Mouse (Mus musculus) heart, adult 2 months (tissue): ENCODE measurements at regions not wholly inside any gene's neighbourhood (a gene's known extent, or its start where the extent isn't known, plus 50 kb on each side); places are given as distances from the start of the nearest gene placed in this dataset.

ENCODE experiments used
- DNase-seq, 2 experiments: peaks; one replicate each; pipeline ENCODE4 v3.0.0; 2021
- H3K27ac ChIP-seq: fragments of 200-600 bp; 2 replicates; pipeline ENCODE4 v1.8.1; 2022
- H3K27me3 ChIP-seq: fragments of 200-500 bp; 2 replicates; pipeline ENCODE4 v1.6.1; 2012; ENCODE audit warnings: mild to moderate bottlenecking, low read length, inconsistent platforms, mixed read lengths; ENCODE audit not compliant: control insufficient read depth, insufficient read depth
- H3K36me3 ChIP-seq: fragments of 200-500 bp; 2 replicates; pipeline ENCODE4 v1.6.1; 2012; ENCODE audit warnings: low read length, inconsistent platforms; ENCODE audit not compliant: control insufficient read depth, insufficient read depth
- H3K4me1 ChIP-seq: fragments of 200-500 bp; 2 replicates; pipeline ENCODE4 v1.6.1; 2011; ENCODE audit warnings: low read length; ENCODE audit not compliant: control insufficient read depth, insufficient read depth
- H3K4me3 ChIP-seq: fragments of 200-600 bp; 2 replicates; pipeline ENCODE4 v1.8.1; 2022
- H3K79me2 ChIP-seq: fragments of 200-500 bp; replicated peaks from 2 replicates; pipeline ENCODE4 v1.6.1; 2012; ENCODE audit warnings: mild to moderate bottlenecking, inconsistent platforms, low read length, moderate library complexity, mixed read lengths; ENCODE audit not compliant: control insufficient read depth, insufficient read depth
- H3K9ac ChIP-seq: fragments of 200-500 bp; 2 replicates; pipeline ENCODE4 v1.6.1; 2012; ENCODE audit warnings: low read depth, mild to moderate bottlenecking, control low read depth, inconsistent platforms, low read length, mixed read lengths
- CTCF ChIP-seq: fragments of 200-600 bp; IDR thresholded peaks from 2 replicates; pipeline ENCODE4 v1.8.1; 2022; ENCODE audit warnings: antibody characterized with exemption, mild to moderate bottlenecking, moderate library complexity
- EP300 ChIP-seq: fragments of 200-500 bp; IDR thresholded peaks from 2 replicates; pipeline ENCODE4 v1.6.1; 2011; ENCODE audit warnings: low read depth, low read length, control low read depth; ENCODE audit not compliant: insufficient read depth
- POLR2A ChIP-seq: fragments of 200-500 bp; IDR thresholded peaks from 2 replicates; pipeline ENCODE4 v1.6.1; 2011; ENCODE audit warnings: mild to moderate bottlenecking, low read depth, low read length, control low read depth; ENCODE audit not compliant: insufficient read depth
- WGBS: fragments of 180-500 bp; shearing (Covaris S2); methylation state at CpG from one replicate; pipeline ENCODE4 v1.1.7; 2018; 5-methylcytosine and 5-hydroxymethylcytosine counted together
- intact Hi-C: fragments of 180-260 bp; cut with DNase I; formaldehyde crosslinking; loops from one replicate; pipeline ENCODE4 v1.15.1; 2025

- TF ChIP-seq POLR2A (no peak), EP300 (no peak), CTCF (no peak)
- 73% methylated on average over 2 of the region's 2 CpGs for WGBS
- Histone ChIP-seq H3K27ac (no peak overlapping the region), H3K4me3 (no peak overlapping the region), H3K27me3 (no peaks in the 10 kb centered on the region), H3K36me3 (no peaks in the 10 kb centered on the region), H3K9ac (no peak overlapping the region), H3K79me2 (no peaks in the 10 kb centered on the region), H3K4me1 (no peaks in the 10 kb centered on the region)
- intact Hi-C loops = no loop called here
- DNase-seq = no peak
Measured at GRCm38 (mm10) chr6:6454396-6454795, 124.1 kb downstream of the Sem1 start.

DNA sequence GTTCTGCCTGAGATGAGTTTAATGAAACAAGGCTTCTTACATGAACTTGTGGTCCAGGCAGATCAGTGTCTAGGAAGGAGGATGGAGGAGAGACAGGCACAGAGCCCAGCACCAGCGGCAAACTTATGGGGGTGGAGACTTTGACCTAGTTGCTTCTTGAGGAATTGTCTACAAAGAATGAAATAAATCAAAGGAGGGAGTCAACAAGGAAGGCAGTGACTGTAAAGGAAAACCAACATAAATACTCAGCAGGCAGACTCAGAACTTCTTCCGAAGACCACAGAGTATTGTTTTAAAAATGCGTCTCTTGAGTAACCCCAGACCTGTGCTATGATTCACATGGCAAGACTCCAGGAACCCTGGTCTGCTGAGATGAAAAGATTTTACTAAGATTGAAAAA lies 143.6 kb downstream of the Sem1 start:
- Histone ChIP-seq H3K27ac (no peak overlapping the region), H3K36me3 (no peaks in the 10 kb centered on the region), H3K79me2 (no peaks in the 10 kb centered on the region), H3K4me1 (no peaks in the 10 kb centered on the region), H3K4me3 (no peak overlapping the region), H3K27me3 (no peaks in the 10 kb centered on the region), H3K9ac (no peak overlapping the region)
- DNase-seq = no peak
- 65% methylated on average over 3 of the region's 3 CpGs for WGBS
- TF ChIP-seq EP300 = no peak
- no peak for TF ChIP-seq CTCF
- TF ChIP-seq POLR2A = no peak
- intact Hi-C loops = no loop called here

DNA sequence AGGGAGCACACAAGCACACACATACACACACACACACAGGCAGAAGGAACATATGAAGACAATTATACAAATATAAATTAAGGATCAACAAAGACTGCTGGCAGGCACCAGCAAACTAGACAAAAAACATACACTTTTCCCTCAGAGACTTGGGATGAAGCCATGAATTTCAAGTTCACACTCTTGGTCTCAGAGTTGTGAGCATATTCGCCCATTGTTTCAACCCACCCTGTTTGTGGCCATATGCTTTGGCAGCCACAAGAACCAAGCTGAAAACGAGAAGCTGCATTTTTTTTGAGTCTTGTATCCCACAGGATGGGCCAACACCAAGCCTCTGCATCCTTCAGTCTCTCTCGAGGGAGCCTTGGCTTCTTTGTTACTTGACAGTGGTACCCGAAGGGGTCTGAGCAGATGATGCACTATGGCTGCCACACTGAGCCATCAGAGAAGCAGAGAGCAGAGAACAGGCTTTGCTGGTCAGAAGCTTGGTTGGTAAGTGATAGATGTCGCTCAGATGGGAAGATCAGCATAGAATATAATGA lies 144.1 kb downstream of the Sem1 start:
- H3K27me3 ChIP-seq = no peaks in the 10 kb centered on the region
- H3K27ac ChIP-seq = no peak overlapping the region
- no peaks in the 10 kb centered on the region for H3K79me2 ChIP-seq
- DNase-seq = no peak
- H3K4me1 ChIP-seq = no peaks in the 10 kb centered on the region
- no peaks in the 10 kb centered on the region for H3K36me3 ChIP-seq
- TF ChIP-seq CTCF (no peak), EP300 (no peak), POLR2A (no peak)
- no peak overlapping the region for H3K4me3 ChIP-seq
- 64% methylated on average over 5 of the region's 5 CpGs for WGBS
- intact Hi-C loops = no loop called here
- H3K9ac ChIP-seq = no peak overlapping the region

DNA sequence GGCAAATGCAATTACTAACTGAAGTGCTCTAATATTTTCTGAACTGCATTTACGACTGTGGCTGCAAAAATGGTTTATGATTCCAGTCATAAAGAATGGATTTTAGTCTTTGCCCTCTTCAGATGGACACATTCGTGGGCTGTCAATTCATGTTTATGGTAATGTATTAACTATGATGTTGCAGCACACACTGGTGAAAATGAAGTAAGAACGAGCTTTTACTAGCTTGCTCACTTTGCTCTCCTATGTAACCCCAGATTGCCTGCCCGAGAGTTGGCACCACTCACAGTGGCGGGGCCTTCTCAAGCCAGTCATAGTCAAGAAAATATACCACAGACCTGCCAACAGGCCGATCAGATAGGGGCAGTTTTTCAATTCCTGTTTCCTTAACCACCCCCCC lies 145.3 kb downstream of the Sem1 start:
- Histone ChIP-seq H3K9ac (no peak overlapping the region), H3K79me2 (no peaks in the 10 kb centered on the region), H3K36me3 (no peaks in the 10 kb centered on the region), H3K4me3 (no peak overlapping the region), H3K27me3 (no peaks in the 10 kb centered on the region), H3K27ac (no peak overlapping the region), H3K4me1 (no peaks in the 10 kb centered on the region)
- intact Hi-C loops = no loop called here
- 77% methylated on average over 6 of the region's 6 CpGs for WGBS
- DNase-seq = no peak
- TF ChIP-seq CTCF (no peak), POLR2A (no peak), EP300 (no peak)

DNA sequence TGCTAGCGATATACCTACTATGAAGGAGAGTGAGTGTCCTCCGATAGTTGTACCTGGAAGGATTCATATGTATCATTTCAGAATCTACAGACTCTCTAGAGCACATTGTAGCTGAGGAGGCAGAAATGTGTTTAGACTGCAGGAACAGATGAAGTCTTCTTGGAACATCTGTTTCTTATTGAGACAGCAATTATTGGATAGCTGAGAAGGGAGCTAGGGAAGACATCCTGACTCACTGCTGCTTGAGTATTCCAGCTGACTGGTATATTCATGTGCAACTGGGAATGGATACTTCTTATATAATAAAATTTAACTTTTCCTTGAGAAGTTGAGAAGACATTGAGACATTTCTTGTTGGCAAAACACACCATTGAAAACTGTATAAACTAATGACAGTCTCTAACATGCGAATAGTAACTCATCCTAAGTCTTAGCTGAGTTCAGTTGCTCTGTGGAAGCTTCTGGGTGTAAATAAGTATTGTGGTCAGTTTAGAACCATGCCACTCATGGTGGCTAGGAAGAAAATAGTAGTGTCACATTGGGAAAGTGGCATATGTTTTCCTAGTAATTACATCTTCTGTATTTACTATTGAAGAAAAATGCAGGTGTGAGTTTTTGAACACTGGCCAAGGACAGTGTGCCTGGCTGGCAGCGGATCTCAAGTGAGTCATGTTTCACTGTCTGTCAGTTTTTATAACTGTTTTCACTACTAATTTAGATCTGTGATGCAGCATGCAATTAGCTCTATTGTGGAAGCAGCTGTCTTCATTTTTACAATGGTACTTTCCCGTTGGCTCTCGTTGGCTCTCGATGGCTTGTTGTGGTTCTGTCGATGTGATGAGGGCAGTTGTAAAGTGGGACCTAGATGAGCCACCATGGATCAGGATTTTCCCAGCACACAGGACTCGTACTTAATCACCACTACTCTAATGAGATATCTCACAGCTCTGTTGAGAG lies 163.5 kb downstream of the Sem1 start:
- no peaks in the 10 kb centered on the region for H3K79me2 ChIP-seq
- no peaks in the 10 kb centered on the region for H3K4me1 ChIP-seq
- H3K36me3 ChIP-seq = no peaks in the 10 kb centered on the region
- no peak overlapping the region for H3K4me3 ChIP-seq
- no peak overlapping the region for H3K27ac ChIP-seq
- intact Hi-C loops = no loop called here
- no peaks in the 10 kb centered on the region for H3K27me3 ChIP-seq
- WGBS = 89% methylated on average over 9 of the region's 9 CpGs
- no peak for TF ChIP-seq EP300
- TF ChIP-seq POLR2A = no peak
- no peak for TF ChIP-seq CTCF
- H3K9ac ChIP-seq = no peak overlapping the region
- no peak for DNase-seq

GRCm38 (mm10) chr6:6397997-6398396 lies 180.5 kb downstream of the Sem1 start:
- Histone ChIP-seq H3K4me1 (no peaks in the 10 kb centered on the region), H3K9ac (no peak overlapping the region), H3K27ac (no peak overlapping the region), H3K4me3 (no peak overlapping the region), H3K27me3 (no peaks in the 10 kb centered on the region), H3K36me3 (no peaks in the 10 kb centered on the region), H3K79me2 (no peaks in the 10 kb centered on the region)
- no peak for DNase-seq
- TF ChIP-seq EP300 (no peak), POLR2A (no peak), CTCF (no peak)
- intact Hi-C loops = no loop called here
- 73% methylated on average over 3 of the region's 3 CpGs for WGBS
